Comparison of ENCODE assay signal across 20 mouse cellular contexts in the genomic region with DNA sequence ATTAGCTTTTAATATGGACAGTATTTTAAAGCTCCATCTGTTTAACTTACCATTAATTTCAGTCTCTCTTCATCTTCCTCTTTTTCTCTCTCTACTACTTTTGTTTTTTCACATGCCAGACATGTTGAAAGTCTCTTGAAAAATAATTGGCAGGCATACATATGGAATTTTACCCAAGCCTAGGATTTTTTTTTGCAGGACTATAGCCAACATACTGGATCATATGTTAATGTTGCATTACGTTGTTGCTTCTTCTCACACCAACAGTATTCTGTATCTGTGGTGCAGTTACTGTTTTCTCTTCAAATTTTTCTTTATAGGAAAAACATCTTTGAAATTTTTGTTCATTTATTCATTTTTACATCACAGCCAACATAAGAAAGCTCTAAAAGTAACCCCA.
A peak's percentile ranks its signal among the peaks of the same experiment; 100 is the strongest.
DNase-seq lines count a peak whose midpoint lies in the region; ATAC-seq and TF ChIP-seq lines count a peak whose summit lies in the region.
"Had no signal": no experiment of that assay in that cellular context is flagged by ENCODE, and none has a peak within 500 bp of the region (broad histone marks: within the 10 kb centered on the region; RNA-seq: fewer than 3 reads in every experiment).

No protein-coding gene starts in this region.

- 87% methylated on average over 1 of the region's 1 CpGs for WGBS in forebrain, embryonic 13.5 days
- 92% methylated on average over 1 of the region's 1 CpGs for WGBS in forebrain, embryonic 12.5 days
- WGBS in forebrain, embryonic 15.5 days = 60% methylated on average over 1 of the region's 1 CpGs
- 86% methylated on average over 1 of the region's 1 CpGs for WGBS in forebrain, embryonic 11.5 days
- WGBS in kidney, adult 2 months = 73% methylated on average over 1 of the region's 1 CpGs

- H3K4me2 ChIP-seq in forebrain, embryonic 13.5 days = no peak overlapping the region
- H3K4me2 ChIP-seq in forebrain, embryonic 12.5 days = no peak overlapping the region
- no peak overlapping the region for H3K4me2 ChIP-seq in forebrain, embryonic 15.5 days (replicated peaks)
- H3K4me2 ChIP-seq in forebrain, embryonic 11.5 days (ENCODE audit: low read depth, low read length, severe bottlenecking) = no peak overlapping the region
- H3K4me2 ChIP-seq: embryonic facial prominence, embryonic 12.5 days had no signal

- no peak overlapping the region for H3K4me3 ChIP-seq in forebrain, embryonic 13.5 days
- no peak overlapping the region for H3K4me3 ChIP-seq in forebrain, embryonic 12.5 days (replicated peaks)
- H3K4me3 ChIP-seq in forebrain, embryonic 15.5 days = no peak overlapping the region
- H3K4me3 ChIP-seq in forebrain, embryonic 11.5 days (ENCODE audit: low read depth, low read length) = no peak overlapping the region
- no peak overlapping the region for H3K4me3 ChIP-seq in kidney, adult 2 months (ENCODE audit: insufficient read depth, low read depth, low read length)
- H3K4me3 ChIP-seq: embryonic facial prominence, embryonic 10.5 days; embryonic facial prominence, embryonic 12.5 days had no signal

- H3K27ac ChIP-seq in forebrain, embryonic 13.5 days = no peak overlapping the region
- no peak overlapping the region for H3K27ac ChIP-seq in forebrain, embryonic 12.5 days
- no peak overlapping the region for H3K27ac ChIP-seq in forebrain, embryonic 15.5 days (replicated peaks)
- H3K27ac ChIP-seq in forebrain, embryonic 11.5 days (ENCODE audit: low read depth, low read length) = no peak overlapping the region
- no peak overlapping the region for H3K27ac ChIP-seq in kidney, adult 2 months (ENCODE audit: insufficient read depth, low read depth, low read length)
- H3K27ac ChIP-seq: embryonic facial prominence, embryonic 10.5 days; embryonic facial prominence, embryonic 12.5 days had no signal

- H3K27me3 ChIP-seq in forebrain, embryonic 13.5 days = no peaks in the 10 kb centered on the region
- no peaks in the 10 kb centered on the region for H3K27me3 ChIP-seq in forebrain, embryonic 12.5 days
- no peaks in the 10 kb centered on the region for H3K27me3 ChIP-seq in forebrain, embryonic 15.5 days
- H3K27me3 ChIP-seq in forebrain, embryonic 11.5 days (ENCODE audit: control insufficient read depth, insufficient read depth, low read length) = no peaks in the 10 kb centered on the region
- H3K27me3 ChIP-seq in kidney, adult 2 months (replicated peaks; ENCODE audit: control insufficient read depth, insufficient read depth, low read length) = no peaks in the 10 kb centered on the region
- H3K27me3 ChIP-seq: CH12.LX; embryonic facial prominence, embryonic 12.5 days had no signal

- TF ChIP-seq POLR2A in kidney, adult 2 months (IDR thresholded peaks at IDR 0.05; ENCODE audit: low read depth, low read length) = no peak

- H3K9me3 ChIP-seq in forebrain, embryonic 13.5 days (replicated peaks) = no peaks in the 10 kb centered on the region
- H3K9me3 ChIP-seq in forebrain, embryonic 12.5 days = no peaks in the 10 kb centered on the region
- H3K9me3 ChIP-seq in forebrain, embryonic 15.5 days = no peaks in the 10 kb centered on the region
- no peaks in the 10 kb centered on the region for H3K9me3 ChIP-seq in forebrain, embryonic 11.5 days (ENCODE audit: control insufficient read depth, low read length)
- H3K9me3 ChIP-seq: embryonic facial prominence, embryonic 10.5 days; embryonic facial prominence, embryonic 12.5 days; G1E had no signal

- H3K36me3 ChIP-seq in forebrain, embryonic 13.5 days (ENCODE audit: poor library complexity, severe bottlenecking) = no peaks in the 10 kb centered on the region
- H3K36me3 ChIP-seq in forebrain, embryonic 12.5 days (replicated peaks) = no peaks in the 10 kb centered on the region
- no peaks in the 10 kb centered on the region for H3K36me3 ChIP-seq in forebrain, embryonic 15.5 days
- no peaks in the 10 kb centered on the region for H3K36me3 ChIP-seq in forebrain, embryonic 11.5 days (ENCODE audit: control insufficient read depth, insufficient read depth, low read length)
- H3K36me3 ChIP-seq in kidney, adult 2 months (ENCODE audit: control insufficient read depth, insufficient read depth, low read length) = no peaks in the 10 kb centered on the region
- H3K36me3 ChIP-seq: embryonic facial prominence, embryonic 10.5 days; embryonic facial prominence, embryonic 12.5 days; G1E had no signal

- no peaks in the 10 kb centered on the region for H3K4me1 ChIP-seq in forebrain, embryonic 13.5 days
- H3K4me1 ChIP-seq in forebrain, embryonic 12.5 days = no peaks in the 10 kb centered on the region
- H3K4me1 ChIP-seq in forebrain, embryonic 15.5 days = no peaks in the 10 kb centered on the region
- H3K4me1 ChIP-seq in forebrain, embryonic 11.5 days (replicated peaks; ENCODE audit: control insufficient read depth, insufficient read depth, low read length) = no peaks in the 10 kb centered on the region
- no peaks in the 10 kb centered on the region for H3K4me1 ChIP-seq in kidney, adult 2 months (ENCODE audit: control insufficient read depth, insufficient read depth, low read length)
- H3K4me1 ChIP-seq: embryonic facial prominence, embryonic 10.5 days; embryonic facial prominence, embryonic 12.5 days had no signal

- no peak overlapping the region for H3K9ac ChIP-seq in forebrain, embryonic 13.5 days
- no peak overlapping the region for H3K9ac ChIP-seq in forebrain, embryonic 12.5 days
- no peak overlapping the region for H3K9ac ChIP-seq in forebrain, embryonic 15.5 days (replicated peaks)
- H3K9ac ChIP-seq in forebrain, embryonic 11.5 days (ENCODE audit: low read length) = no peak overlapping the region
- H3K9ac ChIP-seq: embryonic facial prominence, embryonic 12.5 days had no signal

- peak; percentile 24; the same call in 1 of the 2 replicates for ATAC-seq in forebrain, embryonic 13.5 days
- no peak for ATAC-seq in forebrain, embryonic 12.5 days (ENCODE audit: low FRiP score)
- ATAC-seq in forebrain, embryonic 15.5 days (replicated peaks) = peak; percentile 38; the same call in 1 of the 2 replicates
- ATAC-seq in forebrain, embryonic 11.5 days (replicated peaks; ENCODE audit: low FRiP score) = no peak
- ATAC-seq: CD4-positive, CD25-positive, alpha-beta regulatory T cell, adult 4 months had no signal

- no peak for DNase-seq in forebrain, embryonic 11.5 days (ENCODE audit: low spot score)
- DNase-seq in NIH3T3 (ENCODE audit: low read depth) = peak; percentile 39
- DNase-seq in kidney, adult 2 months = no peak
- DNase-seq: adrenal gland, adult 2 months; adrenal gland, postnatal 10 days; adrenal gland, postnatal 25 days; B cell, adult 2 months; cerebellum, adult 11-12 months; cerebellum, adult 2 months; cerebellum, adult 9-10 months; cerebellum, postnatal 10 days; cerebellum, postnatal 25 days had no signal

- no peak for TF ChIP-seq CTCF in kidney, adult 2 months (conservative IDR thresholded peaks at IDR 0.05; ENCODE audit: insufficient read depth, insufficient read length, low read depth, low read length)

Comparison
In these comparisons a context has a peak if more than half of its experiments do, and no peak if none do; other contexts are left out.
1. ATAC-seq: peak in forebrain, embryonic 13.5 days (single experiment) and forebrain, embryonic 15.5 days (single experiment); none in forebrain, embryonic 12.5 days (single experiment) and forebrain, embryonic 11.5 days (single experiment).